Mouse (Mus musculus): ENCODE results near the gene Wnk4. TPM values are rescaled to one million over a fixed set of nuclear protein-coding genes. Genes with fewer than 3 reads are reported as not detected.

Wnk4 gene
- polyA plus RNA-seq, 1 experiment from 2014 or later: 21.9 TPM

DNA sequence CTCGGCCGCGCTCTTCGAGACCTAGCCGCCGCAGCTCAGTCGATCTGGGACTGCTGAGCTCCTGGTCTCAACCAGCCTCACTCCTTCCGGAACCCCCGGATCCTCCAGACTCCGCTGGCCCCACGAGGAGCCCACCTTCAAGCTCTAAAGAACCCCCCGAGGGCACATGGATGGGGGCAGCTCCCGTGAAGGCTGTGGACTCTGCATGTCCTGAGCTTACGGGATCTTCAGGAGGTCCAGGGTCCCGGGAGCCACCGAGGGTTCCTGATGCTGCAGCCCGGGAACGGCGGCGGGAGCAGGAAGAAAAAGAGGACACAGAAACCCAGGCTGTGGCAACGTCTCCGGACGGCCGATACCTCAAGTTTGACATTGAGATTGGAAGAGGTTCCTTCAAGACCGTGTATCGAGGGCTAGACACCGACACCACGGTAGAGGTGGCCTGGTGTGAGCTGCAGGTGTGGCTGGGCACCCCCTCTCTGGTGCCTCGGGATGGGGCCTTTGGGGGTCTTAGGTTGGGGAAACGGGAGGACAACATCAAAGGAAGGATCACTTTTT is 536 bp downstream of the Wnk4 start:
- H3K9ac ChIP-seq (replicated peaks; ENCODE audit: low read depth, low read length): peak overlapping the region; percentile 73
- peaks cover 8% of the 10 kb centered on the region; the same call in 1 of the 2 replicates for H3K36me3 ChIP-seq (ENCODE audit: control insufficient read depth, insufficient read depth, low read length)
- peak overlapping the region; percentile 58 for H3K4me3 ChIP-seq (ENCODE audit: low read depth, low read length)
- H3K4me2 ChIP-seq (replicated peaks; ENCODE audit: low read depth, low read length): peak overlapping the region; percentile 98
- WGBS: 0% methylated on average over 30 of the region's 30 CpGs
- H3K27ac ChIP-seq (ENCODE audit: low read length): peak overlapping the region; percentile 86
- ATAC-seq (ENCODE audit: insufficient number of reproducible peaks, insufficient read depth, low FRiP score, low read depth): no peak
- peaks cover 48% of the 10 kb centered on the region for H3K4me1 ChIP-seq (ENCODE audit: control insufficient read depth, insufficient read depth, low read length)
- no peaks in the 10 kb centered on the region for H3K9me3 ChIP-seq (ENCODE audit: control insufficient read depth, low read depth, low read length)
- H3K27me3 ChIP-seq (ENCODE audit: control insufficient read depth, insufficient read depth, low read length): peaks cover 5% of the 10 kb centered on the region; the same call in 1 of the 2 replicates

DNA sequence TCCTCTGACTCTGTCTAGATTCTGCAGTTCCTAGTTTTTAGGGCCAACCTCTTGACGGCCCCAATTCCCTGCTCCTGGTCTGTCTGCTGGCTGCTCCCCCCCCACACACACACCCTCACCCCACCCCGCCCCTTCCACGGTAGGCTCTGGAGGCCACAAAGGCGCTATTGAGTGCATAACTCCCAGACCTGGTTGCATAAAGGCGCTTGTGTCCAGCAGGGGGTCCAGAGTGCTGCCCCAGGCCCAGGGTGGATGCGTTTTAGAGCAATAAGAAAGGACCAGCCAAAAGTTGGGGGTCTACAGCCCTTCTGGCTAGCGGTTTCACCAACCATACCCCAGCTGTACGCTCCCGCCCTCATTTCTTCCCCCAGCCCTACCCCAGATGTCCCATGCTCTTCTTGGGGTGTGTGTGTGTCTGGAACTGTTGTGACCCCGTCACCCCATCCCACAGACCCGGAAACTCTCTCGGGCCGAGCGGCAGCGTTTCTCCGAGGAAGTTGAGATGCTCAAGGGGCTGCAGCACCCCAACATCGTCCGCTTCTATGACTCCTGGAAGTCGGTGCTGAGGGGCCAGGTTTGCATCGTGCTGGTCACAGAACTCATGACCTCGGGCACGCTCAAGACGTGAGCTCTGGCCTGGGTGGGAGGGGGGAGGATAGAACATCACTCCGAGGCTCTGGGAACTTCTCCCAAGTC is 2.1 kb downstream of the Wnk4 start:
- Histone ChIP-seq H3K36me3 (ENCODE audit: control insufficient read depth, insufficient read depth, low read length) (0 out of 2 replicates have a peak, but pooled peaks cover 2% of the 10 kb centered on the region), H3K4me2 (replicated peaks; ENCODE audit: low read depth, low read length) (peak overlapping the region; percentile 98), H3K4me1 (ENCODE audit: control insufficient read depth, insufficient read depth, low read length) (peaks cover 48% of the 10 kb centered on the region), H3K9ac (replicated peaks; ENCODE audit: low read depth, low read length) (no peak overlapping the region; the same call in 1 of the 2 replicates), H3K9me3 (ENCODE audit: control insufficient read depth, low read depth, low read length) (no peaks in the 10 kb centered on the region), H3K27ac (ENCODE audit: low read length) (no peak overlapping the region), H3K4me3 (ENCODE audit: low read depth, low read length) (peak overlapping the region; percentile 58), H3K27me3 (ENCODE audit: control insufficient read depth, insufficient read depth, low read length) (peaks cover 5% of the 10 kb centered on the region; the same call in 1 of the 2 replicates)
- ATAC-seq (ENCODE audit: insufficient number of reproducible peaks, insufficient read depth, low FRiP score, low read depth): no peak
- 7% methylated on average over 24 of the region's 24 CpGs for WGBS

DNA sequence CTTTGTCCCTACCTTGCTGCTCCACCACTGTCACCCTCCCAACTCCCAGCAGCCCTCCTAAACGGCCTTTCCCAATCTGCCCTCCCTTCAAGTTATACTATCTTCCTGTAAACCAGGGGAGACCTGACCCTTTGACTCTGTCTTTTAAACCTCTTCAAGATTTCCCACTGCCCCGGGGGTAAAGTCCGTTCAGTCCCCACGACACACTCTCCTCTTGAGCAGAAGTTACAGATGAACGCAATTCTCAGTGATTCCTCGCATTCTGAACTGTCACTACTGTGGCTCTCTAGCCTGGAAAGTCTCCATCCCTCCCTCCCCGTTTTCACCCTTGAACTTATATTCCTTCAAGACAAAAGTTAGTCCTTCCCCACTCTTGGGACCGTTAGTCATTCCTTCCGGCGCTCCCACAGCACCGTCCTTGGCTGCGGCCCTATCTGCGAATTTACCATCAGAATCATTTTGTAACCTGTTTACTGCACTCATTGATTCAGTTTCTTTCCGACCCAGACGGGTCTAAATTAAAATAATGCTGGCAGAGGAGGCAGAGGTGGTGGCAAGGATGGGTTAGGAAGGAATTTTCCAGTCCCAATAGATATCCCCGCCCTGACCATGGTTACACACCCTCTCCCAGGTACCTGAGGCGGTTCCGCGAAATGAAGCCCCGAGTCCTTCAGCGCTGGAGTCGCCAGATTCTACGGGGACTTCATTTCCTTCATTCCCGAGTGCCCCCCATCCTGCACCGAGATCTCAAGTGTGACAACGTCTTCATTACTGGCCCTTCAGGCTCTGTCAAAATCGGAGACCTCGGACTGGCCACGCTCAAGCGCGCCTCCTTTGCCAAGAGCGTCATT is 3.0 kb downstream of the Wnk4 start:
- Histone ChIP-seq H3K9me3 (ENCODE audit: control insufficient read depth, low read depth, low read length) (no peaks in the 10 kb centered on the region), H3K36me3 (ENCODE audit: control insufficient read depth, insufficient read depth, low read length) (no peaks in the 10 kb centered on the region), H3K4me3 (ENCODE audit: low read depth, low read length) (peak overlapping the region; percentile 58; the same call in 1 of the 2 replicates), H3K9ac (replicated peaks; ENCODE audit: low read depth, low read length) (no peak overlapping the region), H3K27ac (ENCODE audit: low read length) (no peak overlapping the region), H3K4me1 (ENCODE audit: control insufficient read depth, insufficient read depth, low read length) (peaks cover 43% of the 10 kb centered on the region), H3K27me3 (ENCODE audit: control insufficient read depth, insufficient read depth, low read length) (peaks cover 5% of the 10 kb centered on the region; the same call in 1 of the 2 replicates), H3K4me2 (replicated peaks; ENCODE audit: low read depth, low read length) (peak overlapping the region; percentile 98; the same call in 1 of the 2 replicates)
- WGBS: 18% methylated on average over 32 of the region's 32 CpGs
- no peak for ATAC-seq (ENCODE audit: insufficient number of reproducible peaks, insufficient read depth, low FRiP score, low read depth)

DNA sequence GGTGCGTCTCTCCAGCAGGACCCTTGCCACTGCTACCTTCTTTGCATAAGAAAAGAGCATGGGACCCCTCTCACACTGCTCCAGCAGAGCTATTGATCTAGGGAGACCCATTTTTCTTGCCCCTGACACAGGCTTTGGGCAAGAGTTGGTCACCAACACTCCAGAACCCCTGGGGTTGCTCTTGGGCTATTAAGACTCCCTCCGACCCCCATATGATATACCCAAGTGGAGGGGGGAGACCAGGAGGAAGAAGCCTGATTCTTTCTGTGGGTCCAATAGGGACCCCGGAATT is 3.6 kb downstream of the Wnk4 start:
- H3K4me1 ChIP-seq (ENCODE audit: control insufficient read depth, insufficient read depth, low read length): peaks cover 37% of the 10 kb centered on the region
- ATAC-seq (ENCODE audit: insufficient number of reproducible peaks, insufficient read depth, low FRiP score, low read depth): no peak
- peaks cover 5% of the 10 kb centered on the region; the same call in 1 of the 2 replicates for H3K27me3 ChIP-seq (ENCODE audit: control insufficient read depth, insufficient read depth, low read length)

DNA sequence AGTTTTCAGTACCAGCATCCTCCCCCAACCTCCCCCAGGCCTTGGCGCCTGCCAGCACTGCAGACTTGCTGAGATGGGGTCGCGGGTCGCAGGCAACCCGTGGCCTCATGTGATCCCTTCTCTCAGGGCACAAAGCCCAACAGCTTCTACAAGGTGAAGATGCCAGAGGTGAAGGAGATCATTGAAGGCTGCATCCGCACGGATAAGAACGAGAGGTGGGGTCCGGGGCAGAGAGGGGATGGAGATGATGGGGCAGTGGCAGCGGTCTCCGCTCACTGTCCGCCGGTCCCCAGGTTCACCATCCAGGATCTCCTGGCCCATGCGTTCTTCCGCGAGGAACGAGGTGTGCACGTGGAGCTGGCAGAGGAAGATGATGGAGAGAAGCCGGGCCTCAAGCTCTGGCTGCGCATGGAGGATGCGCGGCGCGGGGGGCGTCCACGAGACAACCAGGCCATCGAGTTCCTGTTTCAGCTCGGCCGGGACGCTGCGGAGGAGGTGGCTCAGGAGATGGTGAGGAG is 4.6 kb downstream of the Wnk4 start:
- Histone ChIP-seq H3K27ac (ENCODE audit: low read length) (no peak overlapping the region), H3K4me3 (ENCODE audit: low read depth, low read length) (peak overlapping the region; percentile 27), H3K27me3 (ENCODE audit: control insufficient read depth, insufficient read depth, low read length) (peaks cover 5% of the 10 kb centered on the region; the same call in 1 of the 2 replicates), H3K9ac (replicated peaks; ENCODE audit: low read depth, low read length) (peak overlapping the region; percentile 25; the same call in 1 of the 2 replicates), H3K4me1 (ENCODE audit: control insufficient read depth, insufficient read depth, low read length) (peaks cover 27% of the 10 kb centered on the region; the same call in 1 of the 2 replicates), H3K36me3 (ENCODE audit: control insufficient read depth, insufficient read depth, low read length) (no peaks in the 10 kb centered on the region), H3K4me2 (replicated peaks; ENCODE audit: low read depth, low read length) (peak overlapping the region; percentile 40), H3K9me3 (ENCODE audit: control insufficient read depth, low read depth, low read length) (no peaks in the 10 kb centered on the region)
- WGBS: 13% methylated on average over 31 of the region's 31 CpGs
- no peak for ATAC-seq (ENCODE audit: insufficient number of reproducible peaks, insufficient read depth, low FRiP score, low read depth)

More for the DNA sequence above, 3.6 kb downstream of the Wnk4 start:
- Histone ChIP-seq H3K9ac (replicated peaks; ENCODE audit: low read depth, low read length) (no peak overlapping the region), H3K9me3 (ENCODE audit: control insufficient read depth, low read depth, low read length) (no peaks in the 10 kb centered on the region), H3K4me2 (replicated peaks; ENCODE audit: low read depth, low read length) (no peak overlapping the region), H3K36me3 (ENCODE audit: control insufficient read depth, insufficient read depth, low read length) (no peaks in the 10 kb centered on the region), H3K27ac (ENCODE audit: low read length) (no peak overlapping the region), H3K4me3 (ENCODE audit: low read depth, low read length) (no peak overlapping the region)
- WGBS: 33% methylated on average over 3 of the region's 3 CpGs

DNA sequence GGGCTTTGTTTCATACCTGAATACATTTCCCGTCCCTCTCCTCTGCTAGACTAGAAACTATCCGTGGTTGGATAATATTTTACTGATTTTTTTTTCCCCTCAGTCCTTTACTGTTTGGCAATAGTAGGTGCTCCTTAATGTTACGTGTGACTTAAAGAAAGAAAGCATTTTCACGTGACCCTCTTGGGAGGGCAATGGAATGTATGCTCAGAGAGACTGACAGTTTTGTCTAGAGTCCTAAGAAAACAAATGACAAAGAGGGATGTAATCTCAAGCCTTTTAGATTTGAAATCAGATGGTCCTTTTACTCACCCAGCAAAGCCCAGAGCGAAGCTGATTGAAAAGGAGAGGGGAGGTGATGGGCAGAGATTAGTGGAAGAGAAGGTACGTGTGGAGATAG is 5.5 kb downstream of the Wnk4 start:
- Histone ChIP-seq H3K4me1 (ENCODE audit: control insufficient read depth, insufficient read depth, low read length) (peaks cover 27% of the 10 kb centered on the region; the same call in 1 of the 2 replicates), H3K4me2 (replicated peaks; ENCODE audit: low read depth, low read length) (peak overlapping the region; percentile 40; the same call in 1 of the 2 replicates), H3K27me3 (ENCODE audit: control insufficient read depth, insufficient read depth, low read length) (peaks cover 5% of the 10 kb centered on the region; the same call in 1 of the 2 replicates), H3K9me3 (ENCODE audit: control insufficient read depth, low read depth, low read length) (no peaks in the 10 kb centered on the region), H3K27ac (ENCODE audit: low read length) (no peak overlapping the region), H3K4me3 (ENCODE audit: low read depth, low read length) (no peak overlapping the region), H3K36me3 (ENCODE audit: control insufficient read depth, insufficient read depth, low read length) (no peaks in the 10 kb centered on the region), H3K9ac (replicated peaks; ENCODE audit: low read depth, low read length) (no peak overlapping the region)
- 40% methylated on average over 6 of the region's 6 CpGs for WGBS
- no peak for ATAC-seq (ENCODE audit: insufficient number of reproducible peaks, insufficient read depth, low FRiP score, low read depth)

DNA sequence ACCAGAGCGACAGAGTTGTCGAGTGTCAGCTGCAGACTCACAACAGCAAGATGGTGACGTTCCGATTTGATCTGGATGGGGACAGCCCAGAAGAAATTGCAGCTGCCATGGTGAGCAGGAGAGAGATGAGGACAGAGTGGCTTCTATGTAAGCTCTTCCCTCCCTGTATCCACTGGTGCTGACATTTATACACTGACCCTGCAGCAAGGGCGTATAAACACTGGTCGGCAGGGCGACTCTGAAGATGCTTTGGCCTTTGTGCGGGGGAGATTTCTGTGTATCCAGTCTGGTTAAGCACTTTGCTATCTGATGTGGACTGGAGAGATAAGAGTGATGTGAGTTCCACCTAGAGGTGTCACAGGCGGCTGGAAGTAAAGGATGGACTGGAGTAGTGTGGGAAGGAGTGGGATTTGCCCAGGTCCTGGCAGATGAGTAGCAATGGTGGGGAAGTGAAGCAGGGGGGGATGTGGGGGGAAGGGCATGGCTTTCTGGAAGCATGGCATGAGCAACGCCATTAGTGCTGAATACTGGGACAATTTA is 9.3 kb downstream of the Wnk4 start:
- 16% methylated on average over 10 of the region's 10 CpGs for WGBS
- Histone ChIP-seq H3K4me2 (replicated peaks; ENCODE audit: low read depth, low read length) (no peak overlapping the region), H3K27me3 (ENCODE audit: control insufficient read depth, insufficient read depth, low read length) (no peaks in the 10 kb centered on the region), H3K4me3 (ENCODE audit: low read depth, low read length) (no peak overlapping the region), H3K9ac (replicated peaks; ENCODE audit: low read depth, low read length) (no peak overlapping the region), H3K27ac (ENCODE audit: low read length) (no peak overlapping the region), H3K4me1 (ENCODE audit: control insufficient read depth, insufficient read depth, low read length) (peaks cover 5% of the 10 kb centered on the region; the same call in 1 of the 2 replicates), H3K9me3 (ENCODE audit: control insufficient read depth, low read depth, low read length) (no peaks in the 10 kb centered on the region), H3K36me3 (ENCODE audit: control insufficient read depth, insufficient read depth, low read length) (no peaks in the 10 kb centered on the region)
- ATAC-seq (ENCODE audit: insufficient number of reproducible peaks, insufficient read depth, low FRiP score, low read depth): no peak

DNA sequence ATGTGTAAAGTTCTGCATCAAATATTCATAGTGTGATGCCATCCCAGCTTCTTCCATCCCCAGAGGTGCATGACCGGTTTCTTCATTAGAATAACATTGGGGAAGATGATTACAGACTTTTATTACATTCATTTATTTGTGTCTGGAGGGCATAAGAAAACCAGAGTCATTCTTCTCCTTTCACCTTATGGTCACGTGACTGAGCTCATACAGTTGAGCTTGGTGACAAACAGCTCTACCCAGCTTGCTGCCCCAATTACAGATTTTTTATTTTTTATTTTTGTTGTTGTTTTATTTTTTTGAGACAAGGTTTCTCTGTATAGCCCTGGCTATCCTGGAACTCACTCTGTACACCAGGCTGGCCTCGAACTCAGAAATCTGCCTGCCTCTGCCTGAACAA is 12.1 kb downstream of the Wnk4 start:
- no peaks in the 10 kb centered on the region for H3K27me3 ChIP-seq (ENCODE audit: control insufficient read depth, insufficient read depth, low read length)

More for the DNA sequence above, 12.1 kb downstream of the Wnk4 start:
- 81% methylated on average over 3 of the region's 3 CpGs for WGBS
- Histone ChIP-seq H3K4me1 (ENCODE audit: control insufficient read depth, insufficient read depth, low read length) (peaks cover 6% of the 10 kb centered on the region), H3K9ac (replicated peaks; ENCODE audit: low read depth, low read length) (no peak overlapping the region), H3K36me3 (ENCODE audit: control insufficient read depth, insufficient read depth, low read length) (peaks cover 2% of the 10 kb centered on the region; the same call in 1 of the 2 replicates), H3K4me2 (replicated peaks; ENCODE audit: low read depth, low read length) (no peak overlapping the region), H3K27ac (ENCODE audit: low read length) (no peak overlapping the region), H3K9me3 (ENCODE audit: control insufficient read depth, low read depth, low read length) (no peaks in the 10 kb centered on the region), H3K4me3 (ENCODE audit: low read depth, low read length) (no peak overlapping the region)
- ATAC-seq (ENCODE audit: insufficient number of reproducible peaks, insufficient read depth, low FRiP score, low read depth): no peak
